Mouse (Mus musculus): Measurements from ENCODE around the gene Adam22. TPM values are rescaled to one million over a fixed set of nuclear protein-coding genes. Genes with fewer than 3 reads are reported as not detected.

The Adam22 gene
- polyA plus RNA-seq, 1 experiment = 5.6 TPM

DNA sequence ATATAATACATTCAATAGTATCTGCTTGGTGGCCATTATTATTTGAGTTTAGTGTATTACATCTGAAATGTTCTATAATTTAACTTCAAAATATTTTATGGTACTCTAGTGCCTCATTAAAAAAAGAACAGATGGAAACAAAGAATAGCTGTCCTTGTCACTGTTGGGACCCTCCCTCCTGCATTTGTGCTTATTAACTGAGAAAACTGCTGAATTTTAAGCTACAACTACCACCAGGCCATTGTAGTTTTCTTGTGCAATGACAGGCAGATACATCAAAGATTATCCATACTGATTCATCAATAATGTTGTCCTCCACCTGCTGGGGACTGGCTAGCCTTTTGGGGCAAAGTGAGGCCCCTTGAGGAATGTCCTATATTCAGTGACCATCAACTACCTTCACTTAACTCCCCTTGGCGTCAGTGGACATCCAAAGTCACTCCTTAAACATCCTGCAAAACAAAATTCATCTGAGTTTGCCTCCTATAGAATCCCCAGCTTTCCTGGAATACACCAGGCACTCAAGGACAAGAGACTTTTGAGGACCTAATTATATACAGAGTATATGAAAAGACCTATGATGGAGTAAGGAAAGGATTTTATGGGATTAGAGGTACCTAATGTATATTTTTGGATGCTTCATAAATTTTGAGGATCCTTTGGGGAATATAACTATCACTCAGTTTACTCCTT is 26.1 kb upstream of the Adam22 start:
- Histone ChIP-seq H3K4me1 (ENCODE audit: control insufficient read depth, insufficient read depth, low read length) (no peaks in the 10 kb centered on the region), H3K4me3 (ENCODE audit: low read depth, low read length) (no peak overlapping the region), H3K9ac (ENCODE audit: low read depth, poor library complexity, severe bottlenecking) (no peak overlapping the region), H3K9me3 (replicated peaks; ENCODE audit: control insufficient read depth, insufficient read depth, low read length, poor library complexity, severe bottlenecking) (no peaks in the 10 kb centered on the region), H3K27me3 (ENCODE audit: control insufficient read depth, insufficient read depth, low read length, poor library complexity, severe bottlenecking) (no peaks in the 10 kb centered on the region), H3K36me3 (ENCODE audit: control insufficient read depth, insufficient read depth, low read length, poor library complexity, severe bottlenecking) (peaks cover 21% of the 10 kb centered on the region), H3K27ac (ENCODE audit: insufficient read depth, low read length) (no peak overlapping the region)
- TF ChIP-seq POLR2A (IDR thresholded peaks at IDR 0.05; ENCODE audit: insufficient read depth, low read length) (no peak), EP300 (IDR thresholded peaks at IDR 0.05; ENCODE audit: insufficient read depth, low read depth, low read length) (no peak), CTCF (IDR thresholded peaks at IDR 0.05; ENCODE audit: low read depth, low read length) (no peak)

- no peaks in the 10 kb centered on the region for H3K9me3 ChIP-seq (replicated peaks; ENCODE audit: control insufficient read depth, insufficient read depth, low read length, poor library complexity, severe bottlenecking)
Observed at GRCm38 (mm10) chr5:8374297-8374906, 6.4 kb upstream of the Adam22 start.

DNA sequence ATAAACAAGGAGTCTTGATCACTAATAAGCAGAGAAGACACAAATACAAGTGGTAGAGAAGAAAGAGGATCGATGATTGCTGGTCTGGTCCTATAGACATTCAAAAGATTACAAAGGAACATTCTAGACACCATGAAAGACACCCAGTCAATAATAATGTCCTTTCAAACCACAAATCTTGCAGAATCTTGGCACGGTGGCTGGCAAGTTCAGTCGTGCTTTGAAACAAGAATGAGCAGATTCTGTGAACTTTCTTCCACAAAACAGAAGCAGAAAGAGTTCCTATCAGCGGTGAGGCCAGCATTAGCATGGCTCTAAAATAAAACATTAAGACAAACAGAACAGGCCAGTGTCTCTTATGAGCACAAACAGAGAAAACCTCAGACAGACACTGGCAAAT is 5.5 kb upstream of the Adam22 start:
- TF ChIP-seq CTCF (IDR thresholded peaks at IDR 0.05; ENCODE audit: low read depth, low read length) (no peak), EP300 (IDR thresholded peaks at IDR 0.05; ENCODE audit: insufficient read depth, low read depth, low read length) (no peak), POLR2A (IDR thresholded peaks at IDR 0.05; ENCODE audit: insufficient read depth, low read length) (no peak)
- Histone ChIP-seq H3K9me3 (replicated peaks; ENCODE audit: control insufficient read depth, insufficient read depth, low read length, poor library complexity, severe bottlenecking) (no peaks in the 10 kb centered on the region), H3K27ac (ENCODE audit: insufficient read depth, low read length) (no peak overlapping the region), H3K4me1 (ENCODE audit: control insufficient read depth, insufficient read depth, low read length) (no peaks in the 10 kb centered on the region), H3K4me3 (ENCODE audit: low read depth, low read length) (no peak overlapping the region), H3K27me3 (ENCODE audit: control insufficient read depth, insufficient read depth, low read length, poor library complexity, severe bottlenecking) (no peaks in the 10 kb centered on the region), H3K9ac (ENCODE audit: low read depth, poor library complexity, severe bottlenecking) (no peak overlapping the region), H3K36me3 (ENCODE audit: control insufficient read depth, insufficient read depth, low read length, poor library complexity, severe bottlenecking) (no peaks in the 10 kb centered on the region)

More at GRCm38 (mm10) chr5:8374297-8374906, 6.4 kb upstream of the Adam22 start:
- Histone ChIP-seq H3K9ac (ENCODE audit: low read depth, poor library complexity, severe bottlenecking) (no peak overlapping the region), H3K27ac (ENCODE audit: insufficient read depth, low read length) (no peak overlapping the region), H3K4me3 (ENCODE audit: low read depth, low read length) (no peak overlapping the region), H3K4me1 (ENCODE audit: control insufficient read depth, insufficient read depth, low read length) (no peaks in the 10 kb centered on the region), H3K27me3 (ENCODE audit: control insufficient read depth, insufficient read depth, low read length, poor library complexity, severe bottlenecking) (no peaks in the 10 kb centered on the region), H3K36me3 (ENCODE audit: control insufficient read depth, insufficient read depth, low read length, poor library complexity, severe bottlenecking) (no peaks in the 10 kb centered on the region)
- TF ChIP-seq CTCF (IDR thresholded peaks at IDR 0.05; ENCODE audit: low read depth, low read length) = no peak
- no peak for TF ChIP-seq POLR2A (IDR thresholded peaks at IDR 0.05; ENCODE audit: insufficient read depth, low read length)
- TF ChIP-seq EP300 (IDR thresholded peaks at IDR 0.05; ENCODE audit: insufficient read depth, low read depth, low read length) = no peak

GRCm38 (mm10) chr5:8368781-8369180 is 821 bp upstream of the Adam22 start:
- Histone ChIP-seq H3K36me3 (ENCODE audit: control insufficient read depth, insufficient read depth, low read length, poor library complexity, severe bottlenecking) (no peaks in the 10 kb centered on the region), H3K4me3 (ENCODE audit: low read depth, low read length) (no peak overlapping the region), H3K27me3 (ENCODE audit: control insufficient read depth, insufficient read depth, low read length, poor library complexity, severe bottlenecking) (no peaks in the 10 kb centered on the region), H3K9ac (ENCODE audit: low read depth, poor library complexity, severe bottlenecking) (no peak overlapping the region), H3K9me3 (replicated peaks; ENCODE audit: control insufficient read depth, insufficient read depth, low read length, poor library complexity, severe bottlenecking) (no peaks in the 10 kb centered on the region), H3K4me1 (ENCODE audit: control insufficient read depth, insufficient read depth, low read length) (no peaks in the 10 kb centered on the region), H3K27ac (ENCODE audit: insufficient read depth, low read length) (no peak overlapping the region)
- TF ChIP-seq CTCF (IDR thresholded peaks at IDR 0.05; ENCODE audit: low read depth, low read length) = no peak

DNA sequence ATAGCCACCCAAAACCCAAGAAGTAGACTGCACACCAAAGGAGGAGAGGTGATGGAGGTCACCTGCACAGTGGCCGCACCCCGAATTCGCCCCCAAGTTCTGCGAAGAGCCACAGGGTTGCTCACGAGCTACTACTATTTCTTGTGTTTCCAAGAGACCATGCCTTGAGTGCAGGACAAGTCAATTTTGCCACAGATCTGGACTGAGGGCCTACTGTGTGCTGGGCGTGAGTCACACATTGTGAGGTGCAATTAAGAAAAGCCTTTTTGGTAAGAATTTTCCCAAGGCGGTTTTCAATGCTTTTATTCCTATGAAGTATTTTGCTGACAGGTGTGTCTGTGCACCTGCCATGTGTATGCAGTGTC is 350 bp upstream of the Adam22 start:
- TF ChIP-seq POLR2A (IDR thresholded peaks at IDR 0.05; ENCODE audit: insufficient read depth, low read length) = no peak
- no peak for TF ChIP-seq EP300 (IDR thresholded peaks at IDR 0.05; ENCODE audit: insufficient read depth, low read depth, low read length)
- no peak for TF ChIP-seq CTCF (IDR thresholded peaks at IDR 0.05; ENCODE audit: low read depth, low read length)
- Histone ChIP-seq H3K9me3 (replicated peaks; ENCODE audit: control insufficient read depth, insufficient read depth, low read length, poor library complexity, severe bottlenecking) (no peaks in the 10 kb centered on the region), H3K27ac (ENCODE audit: insufficient read depth, low read length) (no peak overlapping the region), H3K27me3 (ENCODE audit: control insufficient read depth, insufficient read depth, low read length, poor library complexity, severe bottlenecking) (no peaks in the 10 kb centered on the region), H3K4me3 (ENCODE audit: low read depth, low read length) (peak overlapping the region; percentile 72), H3K9ac (ENCODE audit: low read depth, poor library complexity, severe bottlenecking) (no peak overlapping the region; the same call in 1 of the 2 replicates), H3K36me3 (ENCODE audit: control insufficient read depth, insufficient read depth, low read length, poor library complexity, severe bottlenecking) (no peaks in the 10 kb centered on the region), H3K4me1 (ENCODE audit: control insufficient read depth, insufficient read depth, low read length) (no peaks in the 10 kb centered on the region)
